Mouse (Mus musculus) naive thymus-derived CD4-positive, alpha-beta T cell, adult 2 months (primary cell): ENCODE measurements around the gene Gm8300.
"Not testable (repeated sequence)": the region's sequence is repeated elsewhere in the genome, so short reads cannot be mapped to it uniquely, and the experiment has no call there.

Experiments used
- DNase-seq: peaks from one replicate; pipeline ENCODE4 v3.0.0-alpha.2; 2011; ENCODE audit warnings: low read depth

Gene Gm8300

GRCm38 (mm10) chr12:87514016-87514415 lies at the start of gene Gm8300:
Gene Gm8300, plus strand, starts transcription at chr12:87514316.
- DNase-seq = not testable (repeated sequence)

- DNase-seq = no peak
Observed at GRCm38 (mm10) chr12:87464678-87465297, 49.3 kb upstream of the Gm8300 start.

- peak; percentile 18 for DNase-seq
Observed at GRCm38 (mm10) chr12:87470263-87471136, 43.6 kb upstream of the Gm8300 start.

GRCm38 (mm10) chr12:87471421-87471963 lies 42.6 kb upstream of the Gm8300 start:
- DNase-seq = no peak

GRCm38 (mm10) chr12:87471964-87472786 lies 41.9 kb upstream of the Gm8300 start, which contains the start of gene Snw1:
Gene Snw1, minus strand, starts transcription at chr12:87472274.
- peak; percentile 97 for DNase-seq

- DNase-seq = no peak
Observed at GRCm38 (mm10) chr12:87474756-87475155, 39.4 kb upstream of the Gm8300 start.

GRCm38 (mm10) chr12:87482482-87482881 lies 31.6 kb upstream of the Gm8300 start:
- not testable (repeated sequence) for DNase-seq

GRCm38 (mm10) chr12:87488683-87489082 lies 25.4 kb upstream of the Gm8300 start:
- DNase-seq = not testable (repeated sequence)

GRCm38 (mm10) chr12:87494421-87494820 lies 19.7 kb upstream of the Gm8300 start, which contains the start of gene Gm5788:
Gene Gm5788, plus strand, starts transcription at chr12:87494721.
- not testable (repeated sequence) for DNase-seq

- not testable (repeated sequence) for DNase-seq
Observed at GRCm38 (mm10) chr12:87519616-87520015, 5.5 kb downstream of the Gm8300 start.

- DNase-seq = no peak
Observed at GRCm38 (mm10) chr12:87543927-87544326, 29.8 kb downstream of the Gm8300 start.

GRCm38 (mm10) chr12:87550628-87551027 lies 36.5 kb downstream of the Gm8300 start:
- DNase-seq = not testable (repeated sequence)
